Mouse (Mus musculus) embryonic facial prominence, embryonic 12.5 days (tissue): ENCODE results near the gene Vmn2r7. TPM values are rescaled to one million over a fixed set of nuclear protein-coding genes. Genes with fewer than 3 reads are reported as not detected.
"Not testable (repeated sequence)": the region's sequence is repeated elsewhere in the genome, so short reads cannot be mapped to it uniquely, and the experiment has no call there.

Experiments
- ATAC-seq: fragments of 200-750 bp; cut with Nextera tagmentation; 2 replicates; pipeline ENCODE4 v1.8.0; 2017; ENCODE audit not compliant: insufficient number of reproducible peaks, insufficient read depth, low FRiP score, low TSS enrichment
- H3K27ac ChIP-seq: fragments of 300-500 bp; sonication (generic); 2 replicates; pipeline ENCODE4 v1.5.1; 2016; ENCODE audit warnings: mild to moderate bottlenecking
- H3K27me3 ChIP-seq: fragments of 300-500 bp; sonication (generic); 2 replicates; pipeline ENCODE4 v1.6.1; 2016; ENCODE audit warnings: mild to moderate bottlenecking, moderate library complexity
- H3K36me3 ChIP-seq: fragments of 300-500 bp; sonication (generic); 2 replicates; pipeline ENCODE4 v1.6.1; 2016; ENCODE audit warnings: mild to moderate bottlenecking
- H3K4me1 ChIP-seq: fragments of 300-500 bp; sonication (generic); 2 replicates; pipeline ENCODE4 v1.6.1; 2016
- H3K4me2 ChIP-seq: fragments of 300-500 bp; sonication (generic); replicated peaks from 2 replicates; pipeline ENCODE4 v1.6.1; 2016; ENCODE audit warnings: mild to moderate bottlenecking, moderate library complexity
- H3K4me3 ChIP-seq: fragments of 300-500 bp; sonication (generic); 2 replicates; pipeline ENCODE4 v1.5.1; 2016; ENCODE audit warnings: mild to moderate bottlenecking
- H3K9ac ChIP-seq: fragments of 300-500 bp; sonication (generic); 2 replicates; pipeline ENCODE4 v1.6.1; 2016; ENCODE audit warnings: mild to moderate bottlenecking, moderate library complexity
- H3K9me3 ChIP-seq: fragments of 300-500 bp; sonication (generic); 2 replicates; pipeline ENCODE4 v1.6.1; 2016; ENCODE audit warnings: mild to moderate bottlenecking, moderate library complexity
- WGBS: fragments of 180-500 bp; shearing (Covaris S2); methylation state at CpG from one replicate; pipeline ENCODE4 v1.1.7; 2016; 5-methylcytosine and 5-hydroxymethylcytosine counted together
- polyA plus RNA-seq: library from polyadenylated mRNA; unstranded; fragments of >200 nt; fragmentation: Nextera tagmentation; extraction: Ambion mirVana; gene quantifications from 2 replicates; pipeline ENCODE4 v1.2.1, GENCODE M21; 2016

The Vmn2r7 gene
- polyA plus RNA-seq, 1 experiment from 2014 or later, result 0.06 TPM

GRCm38 (mm10) chr3:64727187-64727970 lies 117.2 kb downstream of the Vmn2r7 start:
- not testable (repeated sequence) for H3K27ac ChIP-seq, H3K4me3 ChIP-seq, H3K4me1 ChIP-seq, H3K9ac ChIP-seq, ATAC-seq, H3K9me3 ChIP-seq, H3K27me3 ChIP-seq, H3K36me3 ChIP-seq, H3K4me2 ChIP-seq
- WGBS, result 73% methylated on average over 3 of the region's 3 CpGs

- H3K4me1 ChIP-seq, H3K27ac ChIP-seq, H3K9ac ChIP-seq, H3K36me3 ChIP-seq, H3K27me3 ChIP-seq, H3K4me3 ChIP-seq, ATAC-seq, H3K9me3 ChIP-seq, H3K4me2 ChIP-seq: not testable (repeated sequence)
- WGBS, result 77% methylated on average over 1 of the region's 1 CpGs
Observed at GRCm38 (mm10) chr3:64725736-64726135, 118.8 kb downstream of the Vmn2r7 start.

GRCm38 (mm10) chr3:64676069-64676468 lies 168.5 kb downstream of the Vmn2r7 start:
- not testable (repeated sequence) for H3K4me3 ChIP-seq, H3K9ac ChIP-seq, H3K4me2 ChIP-seq, H3K27me3 ChIP-seq, H3K9me3 ChIP-seq, H3K36me3 ChIP-seq, ATAC-seq, H3K27ac ChIP-seq, H3K4me1 ChIP-seq
- WGBS, result 87% methylated on average over 1 of the region's 1 CpGs
